Mouse (Mus musculus) heart, postnatal 0 days (tissue): ENCODE measurements around the gene Tgfb1.

ENCODE experiments used
- CTCF ChIP-seq: IDR thresholded peaks from 2 replicates; pipeline ENCODE4 v1.5.1; 2016; ENCODE audit warnings: antibody characterized with exemption, control low read depth, low read depth
- EP300 ChIP-seq: IDR thresholded peaks from 2 replicates; pipeline ENCODE4 v1.6.1; 2016; ENCODE audit warnings: antibody characterized with exemption, low read depth

GRCm38 (mm10) chr7:25674297-25674696 is 12.5 kb upstream of the Tgfb1 start:
- TF ChIP-seq EP300 (no peak), CTCF (no peak)
